Mouse (Mus musculus) adrenal gland, adult 2 months (tissue): ENCODE results near the gene Cdk17. TPM values are rescaled to one million over a fixed set of nuclear protein-coding genes. Genes with fewer than 3 reads are reported as not detected.

Experiments used
- DNase-seq: peaks from one replicate; pipeline ENCODE4 v3.0.0; 2021
- polyA plus RNA-seq: library from polyadenylated mRNA; depleted of rRNA; stranded (reverse); fragments of >200 nt; gene quantifications from 2 replicates; pipeline ENCODE4 v1.2.3, GENCODE M21; 2012
- total RNA-seq, 2 experiments: library from RNA; stranded (reverse); gene quantifications; 2 replicates each; pipeline ENCODE4 v1.2.3; 2021

The Cdk17 gene
- total and polyA plus RNA-seq, 3 experiments, result 9.3 to 30.0 (median 26.5) TPM

- no peak for DNase-seq
Measured at GRCm38 (mm10) chr10:93263431-93263830, 102.8 kb downstream of the Cdk17 start.

DNA sequence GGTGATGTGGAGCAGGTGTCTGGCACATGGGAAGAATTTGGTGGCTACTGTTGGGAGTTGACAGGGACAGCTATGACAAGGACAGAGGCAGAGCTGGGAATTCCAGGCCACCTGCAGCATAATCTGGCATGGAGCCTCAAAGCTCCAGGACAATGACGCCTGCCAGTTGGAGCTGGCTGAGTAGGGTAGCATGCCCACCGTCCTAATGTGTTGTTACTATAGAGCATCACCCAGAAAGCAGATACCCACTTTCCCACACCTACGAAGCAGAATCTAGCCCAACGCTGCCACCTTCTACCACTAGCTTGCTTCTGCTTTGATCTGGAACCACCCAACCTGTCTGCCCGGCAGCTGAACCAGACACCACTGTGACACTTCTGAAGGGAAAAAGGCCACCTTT, 103.3 kb downstream of the Cdk17 start:
- no peak for DNase-seq

DNA sequence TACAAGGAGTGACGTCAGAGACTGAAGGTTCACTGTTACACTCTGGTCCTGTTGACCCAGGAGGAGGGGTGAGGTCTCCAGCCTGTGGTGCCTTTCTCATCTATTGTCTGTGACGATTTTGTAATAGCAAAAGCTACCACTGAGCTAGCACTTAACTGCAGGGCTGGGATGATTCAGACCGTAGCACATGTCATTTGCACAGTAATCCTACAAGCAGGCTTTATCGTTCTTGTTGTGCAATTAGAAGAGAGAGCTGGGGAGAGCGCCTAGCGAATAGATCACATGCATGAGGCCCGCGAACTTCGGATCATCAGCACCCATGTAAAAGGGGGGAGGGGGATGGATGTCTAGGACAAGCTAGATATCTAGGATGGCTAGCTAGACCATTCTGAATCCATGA, 105.2 kb downstream of the Cdk17 start:
- DNase-seq, result no peak

DNA sequence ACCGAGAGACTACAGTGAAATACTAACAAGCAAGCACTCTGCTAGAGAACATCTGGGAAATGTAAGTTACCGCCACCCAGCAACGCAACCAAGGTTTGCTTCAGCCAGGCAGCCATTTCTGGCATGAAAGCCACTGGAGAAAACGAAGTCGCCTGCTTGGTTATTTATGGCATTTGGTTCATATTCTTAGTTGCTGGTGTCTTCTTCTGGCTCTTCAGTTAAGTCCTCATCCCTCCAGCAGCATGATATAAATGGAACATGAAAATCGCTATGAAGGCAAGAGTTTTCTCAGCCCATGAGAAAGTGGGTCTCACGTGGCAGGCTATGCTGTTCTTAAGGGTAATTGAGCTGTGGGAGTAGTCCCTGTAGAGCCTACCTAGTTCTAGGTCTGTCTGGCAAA, 105.8 kb downstream of the Cdk17 start:
- DNase-seq, result no peak

DNA sequence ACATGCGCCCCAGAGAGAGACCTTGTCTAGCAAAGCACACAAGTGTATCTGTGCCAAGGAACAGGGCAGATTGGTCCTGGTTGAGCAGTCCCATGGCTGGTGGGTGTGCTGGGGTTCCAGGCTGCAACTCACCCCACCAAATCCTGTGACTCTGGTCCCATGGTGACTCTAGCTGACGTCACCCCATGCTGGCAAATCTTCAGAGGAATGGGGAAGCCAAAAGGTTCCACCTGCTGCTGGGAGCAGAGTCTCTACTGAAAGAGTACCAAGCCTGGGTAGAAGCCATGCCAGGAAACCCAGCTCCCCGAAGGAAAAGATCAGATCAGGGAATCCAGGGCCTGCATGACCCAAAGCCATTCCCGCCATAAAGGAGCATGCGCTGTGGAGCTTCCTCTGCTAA, 106.8 kb downstream of the Cdk17 start:
- no peak for DNase-seq

GRCm38 (mm10) chr10:93268339-93268738, 107.7 kb downstream of the Cdk17 start:
- DNase-seq, result no peak

DNA sequence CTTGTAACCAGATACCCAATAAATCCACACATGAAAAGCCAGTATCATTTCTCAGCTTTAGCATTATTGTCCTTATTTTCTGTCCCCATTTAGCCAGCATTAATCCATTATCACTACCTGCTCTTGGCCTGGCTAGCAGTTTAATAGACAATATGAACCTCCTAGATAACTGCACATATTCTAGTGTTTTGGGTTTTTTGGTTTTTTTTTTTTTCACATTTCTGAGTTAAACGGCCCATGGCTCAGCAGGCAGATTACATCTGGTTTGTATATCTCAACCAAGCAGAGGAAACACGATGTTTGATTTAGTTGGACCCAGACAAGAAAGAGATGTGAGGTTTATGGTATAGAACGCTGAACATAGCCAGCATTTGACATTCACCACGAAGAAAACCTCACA, 109.1 kb downstream of the Cdk17 start:
- no peak for DNase-seq

- DNase-seq, result no peak
Measured at GRCm38 (mm10) chr10:93270889-93271460, 110.3 kb downstream of the Cdk17 start.

DNA sequence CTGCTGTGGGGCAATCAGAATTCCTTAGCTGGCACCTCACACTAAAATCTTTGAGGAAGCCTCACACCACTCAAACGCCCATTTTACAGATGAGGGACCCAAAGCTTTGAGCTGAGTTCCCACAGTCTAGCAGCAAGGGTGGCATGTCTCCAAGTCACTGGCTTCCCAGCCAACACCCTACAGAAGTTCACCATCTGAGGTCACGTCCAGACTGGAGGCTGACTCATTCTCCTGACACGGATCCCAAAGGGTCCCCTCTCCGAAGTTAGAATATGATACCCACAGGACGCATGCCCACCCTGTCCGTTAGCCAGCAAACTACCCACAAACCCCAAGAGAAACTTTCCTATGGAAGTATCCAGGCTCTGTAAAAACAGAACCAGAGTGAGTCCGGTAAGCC, 111.2 kb downstream of the Cdk17 start:
- DNase-seq, result no peak

DNA sequence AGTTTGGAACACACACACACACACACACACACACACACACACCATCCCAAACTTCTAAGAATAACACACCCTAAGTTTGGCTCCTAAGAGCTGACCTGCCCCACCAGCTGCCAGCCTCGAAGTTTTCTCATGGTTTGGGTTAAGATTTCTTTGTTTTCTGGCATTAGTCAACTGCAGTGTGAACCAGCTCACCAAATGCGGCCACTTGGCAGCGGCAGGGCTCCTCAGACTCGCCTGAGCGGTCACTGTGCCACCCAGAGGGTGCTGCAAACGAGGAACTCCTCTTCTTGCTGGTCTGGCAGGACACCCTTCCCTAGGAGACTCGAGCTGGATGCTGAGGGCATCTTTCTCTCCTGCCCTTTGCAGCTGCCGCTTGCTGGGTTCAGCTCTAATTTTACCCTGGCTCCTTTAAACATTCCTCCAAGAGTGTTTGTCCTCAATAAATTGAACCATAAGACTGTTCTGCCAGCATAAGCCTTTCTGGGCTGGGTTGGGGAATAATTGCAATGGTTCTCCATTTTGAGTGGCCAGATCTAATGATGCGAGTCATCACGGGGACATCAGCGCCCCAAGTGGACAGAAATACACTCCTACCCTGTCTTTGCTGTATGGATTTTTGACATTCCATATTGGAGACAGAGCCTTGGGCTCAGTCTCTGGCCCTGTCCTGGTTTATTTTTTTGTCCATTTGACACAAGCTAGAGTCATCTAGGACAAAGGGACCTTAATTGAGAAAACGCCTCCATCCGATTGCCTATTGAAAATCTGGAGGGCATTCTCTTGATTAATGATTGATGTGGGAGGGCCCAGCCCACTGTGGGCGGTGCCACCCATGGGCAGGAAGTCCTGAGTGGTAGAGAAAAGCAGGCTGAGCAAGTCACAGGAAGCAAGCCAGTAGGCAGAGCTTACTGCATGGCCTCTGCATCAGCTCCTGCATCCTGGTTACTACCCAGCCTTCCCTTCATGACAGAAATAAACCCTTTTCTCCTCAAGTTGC, 112.6 kb downstream of the Cdk17 start:
- DNase-seq, result no peak

- DNase-seq, result no peak
Measured at GRCm38 (mm10) chr10:93274277-93274696, 113.6 kb downstream of the Cdk17 start.

DNA sequence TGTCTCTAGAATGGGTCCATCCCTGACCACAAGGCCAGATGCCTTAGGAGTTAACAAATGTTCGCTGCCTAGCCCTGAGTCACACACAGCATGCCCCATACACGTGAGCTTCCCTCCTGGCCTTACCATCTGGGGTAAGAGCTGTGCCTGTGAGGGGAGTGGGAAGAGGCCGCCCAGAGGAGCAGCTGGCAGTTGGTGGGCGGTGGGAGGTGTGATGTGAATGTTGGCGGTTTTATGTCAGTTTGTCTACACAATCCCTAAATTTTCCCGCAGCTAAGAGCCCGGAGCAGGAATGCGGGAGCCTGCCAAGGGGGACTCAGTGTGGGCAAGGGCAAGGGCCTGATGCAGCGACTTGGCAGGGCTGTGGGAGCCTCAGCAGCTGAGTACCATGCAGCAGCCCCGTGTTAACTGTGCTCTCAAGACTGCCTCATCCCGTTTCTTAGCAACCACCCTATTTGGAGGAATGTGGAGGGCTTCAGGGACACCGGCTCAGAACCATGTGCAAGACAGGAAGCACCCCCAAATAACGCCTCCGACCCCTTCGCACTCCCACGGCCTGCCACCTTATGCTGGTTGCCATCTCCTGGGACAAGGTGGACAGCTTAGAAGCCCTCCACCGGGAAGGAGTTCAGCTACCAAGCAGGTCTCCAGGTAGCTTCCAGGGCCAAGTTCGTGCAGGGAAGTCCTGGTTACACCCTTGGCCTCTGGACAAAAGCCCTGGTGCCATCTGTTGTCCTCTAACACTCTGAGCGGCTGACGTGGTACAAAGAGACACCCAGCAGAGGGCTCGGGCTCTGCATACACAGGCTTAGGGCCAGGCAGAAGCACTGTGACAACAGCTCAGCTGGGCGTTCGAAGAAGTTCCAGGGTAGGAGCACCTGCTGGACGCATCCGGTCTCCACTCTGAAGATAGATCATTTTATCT, 114.8 kb downstream of the Cdk17 start:
- DNase-seq, result no peak

DNA sequence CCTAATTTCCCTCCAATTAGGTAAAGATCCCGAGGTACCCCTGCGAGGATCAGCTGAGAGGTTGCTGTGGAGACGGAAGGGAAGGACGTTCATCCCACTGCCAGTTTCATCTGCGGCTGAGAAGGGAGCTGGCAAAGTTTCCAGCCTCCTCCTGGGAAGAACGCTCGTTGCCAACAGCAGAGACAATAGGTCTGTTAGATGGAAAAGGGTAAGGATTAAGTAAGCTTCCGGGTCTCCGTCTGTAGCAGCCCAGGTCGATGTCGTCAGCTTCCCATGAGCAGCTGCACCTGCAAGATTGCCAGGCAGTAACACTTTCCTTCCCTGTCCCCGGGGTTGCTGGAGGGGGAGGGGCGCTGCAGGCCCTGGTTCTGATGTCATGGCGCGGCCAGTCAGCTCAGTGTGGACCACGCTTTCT, 115.7 kb downstream of the Cdk17 start:
- DNase-seq, result peak; percentile 67

GRCm38 (mm10) chr10:93276857-93277256, 116.2 kb downstream of the Cdk17 start:
- DNase-seq, result no peak

DNA sequence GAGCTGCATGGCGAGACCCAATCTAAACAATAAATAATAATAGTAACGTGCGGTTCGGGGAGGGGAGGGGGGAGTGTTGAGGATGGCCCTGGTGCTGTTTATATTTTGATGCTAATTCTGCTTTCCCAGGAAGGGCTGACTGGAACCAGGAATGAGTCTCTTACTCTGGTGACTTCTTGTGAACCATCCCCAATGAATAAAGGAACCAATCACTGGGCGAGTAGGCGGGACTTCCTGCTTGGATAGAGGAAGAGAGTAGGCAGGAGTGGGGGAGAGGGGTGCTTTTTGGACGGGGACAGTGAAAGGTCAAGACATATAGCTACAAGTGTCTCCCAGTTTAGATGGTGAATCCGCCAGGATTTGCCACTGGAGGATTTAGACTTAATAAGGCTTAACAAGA, 117.7 kb downstream of the Cdk17 start:
- no peak for DNase-seq

- DNase-seq, result no peak
Measured at GRCm38 (mm10) chr10:93279062-93279461, 118.4 kb downstream of the Cdk17 start.

- DNase-seq, result no peak
Measured at GRCm38 (mm10) chr10:93280586-93280985, 119.9 kb downstream of the Cdk17 start.

GRCm38 (mm10) chr10:93281092-93281491, 120.4 kb downstream of the Cdk17 start:
- no peak for DNase-seq

DNA sequence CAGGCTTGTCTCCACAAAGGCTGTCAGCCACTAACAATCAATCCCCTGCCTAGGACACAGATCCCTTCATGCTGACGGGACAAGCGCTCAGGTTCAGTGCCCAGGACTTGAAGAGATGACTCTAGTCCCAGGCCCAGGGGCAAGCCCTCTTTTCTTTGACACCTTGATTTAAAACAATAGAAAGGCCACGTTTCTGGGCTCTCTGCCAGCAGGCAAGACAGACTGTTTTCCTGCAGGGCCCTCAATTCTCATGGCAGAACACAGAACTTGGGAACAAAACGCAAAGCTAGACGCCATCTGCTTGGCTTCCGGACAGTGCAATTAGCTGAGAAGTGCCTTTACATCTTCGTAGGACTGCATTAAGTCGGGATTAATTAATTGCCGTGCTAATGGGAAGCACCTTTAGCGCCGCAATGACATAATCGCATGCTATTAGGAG, 121.9 kb downstream of the Cdk17 start:
- peak; percentile 56 for DNase-seq

GRCm38 (mm10) chr10:93283258-93283657, 122.6 kb downstream of the Cdk17 start:
- no peak for DNase-seq

DNA sequence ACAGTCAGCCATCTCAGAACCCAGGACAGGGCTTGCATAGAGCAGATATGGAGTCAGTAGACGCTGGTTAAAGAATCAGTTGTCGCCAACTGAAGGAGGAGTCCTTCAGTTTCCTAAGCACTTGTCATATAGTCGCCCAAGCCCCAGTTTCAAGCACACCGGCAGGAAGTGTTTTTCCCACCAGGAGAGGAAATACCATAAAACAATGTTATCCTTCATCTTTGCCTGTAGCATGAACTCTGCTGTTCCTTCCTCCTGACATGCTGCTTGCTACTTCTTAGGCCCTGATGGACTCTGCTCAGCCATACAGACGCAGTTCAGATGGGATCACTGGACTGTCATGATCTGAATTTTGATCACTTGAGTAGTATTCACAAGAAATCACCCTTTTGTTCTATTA, 124.8 kb downstream of the Cdk17 start:
- DNase-seq, result no peak

GRCm38 (mm10) chr10:93287551-93288145, 127.0 kb downstream of the Cdk17 start:
- no peak for DNase-seq
